Mouse (Mus musculus): Measurements from ENCODE around the gene Serpina11. TPM values are rescaled to one million over a fixed set of nuclear protein-coding genes. Genes with fewer than 3 reads are reported as not detected.

The Serpina11 gene
- polyA plus RNA-seq (2014; fragmentation: Illumina TruSeq; extraction: RNeasy Lipid Tissue Mini Kit (QIAGEN cat#74804); ENCODE audit: low replicate concordance) = not detected

GRCm38 (mm10) chr12:103989857-103990256 lies at the start of gene Serpina11:
Serpina11 (minus strand) TSS chr12:103989957.

DNA sequence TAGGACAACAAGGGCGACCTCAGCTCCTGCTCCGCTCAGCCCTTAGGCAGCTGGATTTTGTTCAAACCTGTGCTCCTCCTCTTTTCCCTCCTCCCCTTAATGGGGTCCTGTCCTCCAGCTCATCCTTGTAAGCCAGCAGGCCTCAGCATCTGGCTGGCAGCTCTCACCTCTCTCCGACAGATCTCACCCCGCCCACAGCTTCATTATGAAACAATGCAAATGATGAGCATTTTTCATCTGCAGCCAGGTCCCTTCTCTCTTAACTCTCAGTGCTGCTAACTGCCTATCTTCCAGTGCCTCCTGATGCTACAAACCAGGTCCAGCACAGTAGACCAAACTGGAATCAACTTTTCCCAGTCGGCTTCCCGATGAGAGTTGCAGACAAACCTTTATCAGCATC lies 23.9 kb upstream of the Serpina11 start, which contains the start of gene Serpina9:
Serpina9 (minus strand) TSS at position 136 of the 400 bp plus-strand sequence.

DNA sequence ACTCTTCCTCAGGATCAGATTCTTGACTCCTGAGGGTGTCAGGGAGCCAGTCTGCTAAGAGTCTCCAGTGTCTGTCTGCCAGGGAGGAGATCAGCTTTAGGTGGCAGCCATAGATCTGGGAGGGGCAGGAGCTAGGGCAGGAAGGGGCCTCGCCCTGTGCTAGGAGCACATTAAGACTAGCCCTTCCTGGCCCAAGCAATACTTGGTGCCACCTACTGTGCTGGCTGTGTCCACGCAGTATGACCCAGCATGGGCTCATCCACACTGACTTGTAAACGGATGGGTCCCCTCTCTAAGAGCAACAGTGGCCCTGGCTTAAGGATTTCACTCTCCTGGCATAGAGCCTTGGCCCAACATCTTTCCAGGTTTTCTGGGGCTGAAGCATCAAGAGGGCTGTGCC lies 31.0 kb downstream of the Serpina11 start, which contains the start of gene Serpina1e:
Serpina1e (minus strand) TSS at position 178 of the 400 bp plus-strand sequence.

Other genes starting within 250 kb of the Serpina11 start
- 0.63 TPM for gene Serpina1d, start 216.4 kb downstream of the Serpina11 start, polyA plus RNA-seq (2014; fragmentation: Illumina TruSeq; extraction: RNeasy Lipid Tissue Mini Kit (QIAGEN cat#74804); ENCODE audit: low replicate concordance)
- gene Serpina1b, start 159.6 kb downstream of the Serpina11 start, polyA plus RNA-seq (2014; fragmentation: Illumina TruSeq; extraction: RNeasy Lipid Tissue Mini Kit (QIAGEN cat#74804); ENCODE audit: low replicate concordance) = 2.2 TPM
- gene Serpina1a, start 126.4 kb downstream of the Serpina11 start, polyA plus RNA-seq (2014; fragmentation: Illumina TruSeq; extraction: RNeasy Lipid Tissue Mini Kit (QIAGEN cat#74804); ENCODE audit: low replicate concordance) = 0.59 TPM
- 2.3 TPM for gene Serpina1c, start 85.1 kb downstream of the Serpina11 start, polyA plus RNA-seq (2014; fragmentation: Illumina TruSeq; extraction: RNeasy Lipid Tissue Mini Kit (QIAGEN cat#74804); ENCODE audit: low replicate concordance)
- 1.0 TPM for gene Serpina1e, start 31.0 kb downstream of the Serpina11 start, polyA plus RNA-seq (2014; fragmentation: Illumina TruSeq; extraction: RNeasy Lipid Tissue Mini Kit (QIAGEN cat#74804); ENCODE audit: low replicate concordance)
- not detected for gene Serpina9, start 23.8 kb upstream of the Serpina11 start, polyA plus RNA-seq (2014; fragmentation: Illumina TruSeq; extraction: RNeasy Lipid Tissue Mini Kit (QIAGEN cat#74804); ENCODE audit: low replicate concordance)
- not detected for gene Serpina12, start 54.5 kb upstream of the Serpina11 start, polyA plus RNA-seq (2014; fragmentation: Illumina TruSeq; extraction: RNeasy Lipid Tissue Mini Kit (QIAGEN cat#74804); ENCODE audit: low replicate concordance)
- gene Serpina5, start 111.2 kb upstream of the Serpina11 start, polyA plus RNA-seq (2014; fragmentation: Illumina TruSeq; extraction: RNeasy Lipid Tissue Mini Kit (QIAGEN cat#74804); ENCODE audit: low replicate concordance) = not detected
- gene Serpina3a, start 122.8 kb upstream of the Serpina11 start, polyA plus RNA-seq (2014; fragmentation: Illumina TruSeq; extraction: RNeasy Lipid Tissue Mini Kit (QIAGEN cat#74804); ENCODE audit: low replicate concordance) = 0.59 TPM
- gene Serpina3b, start 138.0 kb upstream of the Serpina11 start, polyA plus RNA-seq (2014; fragmentation: Illumina TruSeq; extraction: RNeasy Lipid Tissue Mini Kit (QIAGEN cat#74804); ENCODE audit: low replicate concordance) = not detected
- gene Serpina3c, start 163.9 kb upstream of the Serpina11 start, polyA plus RNA-seq (2014; fragmentation: Illumina TruSeq; extraction: RNeasy Lipid Tissue Mini Kit (QIAGEN cat#74804); ENCODE audit: low replicate concordance) = 0.26 TPM
- 1.8 TPM for gene Serpina3f, start 224.6 kb upstream of the Serpina11 start, polyA plus RNA-seq (2014; fragmentation: Illumina TruSeq; extraction: RNeasy Lipid Tissue Mini Kit (QIAGEN cat#74804); ENCODE audit: low replicate concordance)
- 5.2 TPM for gene Serpina3g, start 246.3 kb upstream of the Serpina11 start, polyA plus RNA-seq (2014; fragmentation: Illumina TruSeq; extraction: RNeasy Lipid Tissue Mini Kit (QIAGEN cat#74804); ENCODE audit: low replicate concordance)

Measured in small intestine, adult 10 weeks (tissue).